Mouse (Mus musculus): ENCODE data around the gene Sort1. TPM values are rescaled to one million over a fixed set of nuclear protein-coding genes. Genes with fewer than 3 reads are reported as not detected.

Sort1 gene
- total and polyA plus RNA-seq, 2 experiments from 2014 or later, result 12.9 to 69.0 TPM

- WGBS, result 11% methylated on average over 14 of the region's 14 CpGs
- Histone ChIP-seq H3K4me3 (ENCODE audit: low read depth, low read length) (no peak overlapping the region), H3K9ac (peak overlapping the region; percentile 26), H3K9me3 (ENCODE audit: low read length) (no peaks in the 10 kb centered on the region), H3K4me1 (ENCODE audit: insufficient read depth) (peaks cover 34% of the 10 kb centered on the region), H3K27ac (ENCODE audit: low read depth, low read length) (peak overlapping the region; percentile 80), H3K36me3 (ENCODE audit: insufficient read depth) (no peaks in the 10 kb centered on the region), H3K4me2 (ENCODE audit: low read depth) (peak overlapping the region; percentile 40), H3K27me3 (ENCODE audit: insufficient read depth, low read length) (no peaks in the 10 kb centered on the region)
- DNase-seq (peak; percentile 62), ATAC-seq (peak; percentile 67)
- no peak for TF ChIP-seq CTCF (IDR thresholded peaks at IDR 0.05; ENCODE audit: low read depth)
Measured at GRCm38 (mm10) chr3:108296220-108297049, 12.6 kb downstream of the Sort1 start.

DNA sequence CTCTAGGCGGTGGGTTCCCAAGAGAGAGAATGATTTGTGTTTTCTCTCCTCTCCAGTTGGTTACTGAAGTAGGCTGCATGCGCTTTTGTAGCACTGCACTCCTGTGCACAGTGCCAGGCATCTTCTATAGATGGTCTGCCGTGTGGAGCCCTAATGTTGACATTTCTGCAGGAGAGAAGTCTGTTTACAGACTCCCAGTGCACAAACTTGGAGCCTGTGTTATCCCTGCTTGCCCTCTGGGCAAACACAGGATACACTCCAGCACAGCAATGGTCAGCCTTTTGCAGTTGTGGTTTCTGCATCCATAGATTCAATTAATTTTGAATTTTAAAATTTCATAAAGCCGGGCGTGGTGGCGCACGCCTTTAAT lies 13.2 kb downstream of the Sort1 start:
- H3K9ac ChIP-seq, result no peak overlapping the region
- no peak overlapping the region for H3K4me2 ChIP-seq (ENCODE audit: low read depth)
- no peaks in the 10 kb centered on the region for H3K9me3 ChIP-seq (ENCODE audit: low read length)
- H3K36me3 ChIP-seq (ENCODE audit: insufficient read depth), result no peaks in the 10 kb centered on the region
- H3K27me3 ChIP-seq (ENCODE audit: insufficient read depth, low read length), result no peaks in the 10 kb centered on the region
- TF ChIP-seq CTCF (IDR thresholded peaks at IDR 0.05; ENCODE audit: low read depth), result no peak
- no peak overlapping the region for H3K4me3 ChIP-seq (ENCODE audit: low read depth, low read length)
- 72% methylated on average over 7 of the region's 7 CpGs for WGBS
- DNase-seq (no peak), ATAC-seq (peak; percentile 40; the same call in 1 of the 2 replicates)
- H3K27ac ChIP-seq (ENCODE audit: low read depth, low read length), result peak overlapping the region; percentile 80
- peaks cover 34% of the 10 kb centered on the region for H3K4me1 ChIP-seq (ENCODE audit: insufficient read depth)

GRCm38 (mm10) chr3:108297603-108298553 lies 14.0 kb downstream of the Sort1 start:
- Histone ChIP-seq H3K4me2 (ENCODE audit: low read depth) (no peak overlapping the region), H3K4me3 (ENCODE audit: low read depth, low read length) (no peak overlapping the region), H3K4me1 (ENCODE audit: insufficient read depth) (peaks cover 34% of the 10 kb centered on the region), H3K27ac (ENCODE audit: low read depth, low read length) (peak overlapping the region; percentile 40; the same call in 1 of the 2 replicates), H3K9ac (no peak overlapping the region), H3K27me3 (ENCODE audit: insufficient read depth, low read length) (no peaks in the 10 kb centered on the region), H3K9me3 (ENCODE audit: low read length) (no peaks in the 10 kb centered on the region), H3K36me3 (ENCODE audit: insufficient read depth) (no peaks in the 10 kb centered on the region)
- DNase-seq (no peak), ATAC-seq (no peak)
- 42% methylated on average over 7 of the region's 7 CpGs for whole genome bisulfite sequencing
- TF ChIP-seq CTCF (IDR thresholded peaks at IDR 0.05; ENCODE audit: low read depth), result no peak

DNA sequence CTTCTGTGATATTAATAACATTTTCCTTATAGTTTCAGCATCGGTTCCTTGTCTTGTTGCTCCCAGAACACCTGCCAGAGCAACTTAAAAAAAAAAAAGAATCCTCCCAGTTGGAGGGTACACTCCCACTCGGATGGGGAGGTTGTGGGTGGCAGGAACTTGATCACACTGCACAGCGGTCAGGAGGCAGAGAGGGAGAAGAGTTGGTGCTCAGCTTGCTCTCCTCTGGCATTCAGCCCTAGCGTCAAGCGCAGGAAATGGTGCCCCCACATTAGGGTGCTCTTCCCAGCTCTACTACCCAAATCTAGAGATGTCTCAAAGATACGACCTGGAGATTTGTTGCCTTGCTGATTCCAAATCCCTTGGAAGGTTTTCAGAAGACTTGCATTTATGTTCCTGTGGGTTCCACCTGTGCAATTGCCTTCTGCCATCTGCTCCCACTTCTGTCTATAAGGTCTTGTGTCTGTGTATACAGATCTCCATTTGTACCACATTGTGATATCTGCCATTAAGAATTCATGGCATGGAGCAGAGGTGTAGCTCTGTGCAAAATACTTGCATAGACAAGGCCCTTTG lies 16.7 kb downstream of the Sort1 start:
- DNase-seq, result no peak

DNA sequence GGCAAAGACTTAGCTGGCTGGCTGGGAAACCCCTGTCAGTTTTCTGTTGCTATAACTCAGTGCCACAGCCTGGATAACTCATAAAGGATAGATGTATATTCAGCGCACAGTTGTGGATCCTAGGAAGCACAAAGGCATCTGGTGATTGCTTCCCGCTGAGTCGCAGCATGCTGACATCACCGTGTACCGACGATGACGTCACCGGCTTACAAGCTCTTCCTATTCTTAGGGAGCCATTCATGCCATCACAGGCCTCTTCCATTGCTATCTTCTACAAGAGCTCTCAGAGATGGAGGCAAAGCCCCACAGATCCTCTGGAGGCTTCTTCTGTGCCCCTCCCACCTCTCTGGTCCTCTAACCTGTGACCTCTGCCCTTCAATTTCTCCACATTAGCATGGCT lies 19.8 kb downstream of the Sort1 start:
- no peak overlapping the region for H3K9ac ChIP-seq
- no peak overlapping the region for H3K27ac ChIP-seq (ENCODE audit: low read depth, low read length)
- no peaks in the 10 kb centered on the region for H3K27me3 ChIP-seq (ENCODE audit: insufficient read depth, low read length)
- ATAC-seq (no peak), DNase-seq (no peak)
- TF ChIP-seq CTCF (IDR thresholded peaks at IDR 0.05; ENCODE audit: low read depth), result no peak
- H3K9me3 ChIP-seq (ENCODE audit: low read length), result no peaks in the 10 kb centered on the region
- H3K4me1 ChIP-seq (ENCODE audit: insufficient read depth), result peaks cover 21% of the 10 kb centered on the region
- H3K36me3 ChIP-seq (ENCODE audit: insufficient read depth), result peaks cover under 1% of the 10 kb centered on the region; the same call in 1 of the 2 replicates
- no peak overlapping the region for H3K4me2 ChIP-seq (ENCODE audit: low read depth)
- 92% methylated on average over 8 of the region's 8 CpGs for WGBS
- no peak overlapping the region for H3K4me3 ChIP-seq (ENCODE audit: low read depth, low read length)

More for the DNA sequence above, 16.7 kb downstream of the Sort1 start:
- H3K4me2 ChIP-seq (ENCODE audit: low read depth), result no peak overlapping the region
- H3K9me3 ChIP-seq (ENCODE audit: low read length), result no peaks in the 10 kb centered on the region
- 71% methylated on average over 6 of the region's 6 CpGs for WGBS
- ATAC-seq, result no peak
- H3K9ac ChIP-seq, result no peak overlapping the region
- H3K4me3 ChIP-seq (ENCODE audit: low read depth, low read length), result no peak overlapping the region
- H3K27ac ChIP-seq (ENCODE audit: low read depth, low read length), result no peak overlapping the region
- H3K36me3 ChIP-seq (ENCODE audit: insufficient read depth), result no peaks in the 10 kb centered on the region
- H3K27me3 ChIP-seq (ENCODE audit: insufficient read depth, low read length), result no peaks in the 10 kb centered on the region
- TF ChIP-seq CTCF (IDR thresholded peaks at IDR 0.05; ENCODE audit: low read depth), result no peak
- peaks cover 24% of the 10 kb centered on the region for H3K4me1 ChIP-seq (ENCODE audit: insufficient read depth)

DNA sequence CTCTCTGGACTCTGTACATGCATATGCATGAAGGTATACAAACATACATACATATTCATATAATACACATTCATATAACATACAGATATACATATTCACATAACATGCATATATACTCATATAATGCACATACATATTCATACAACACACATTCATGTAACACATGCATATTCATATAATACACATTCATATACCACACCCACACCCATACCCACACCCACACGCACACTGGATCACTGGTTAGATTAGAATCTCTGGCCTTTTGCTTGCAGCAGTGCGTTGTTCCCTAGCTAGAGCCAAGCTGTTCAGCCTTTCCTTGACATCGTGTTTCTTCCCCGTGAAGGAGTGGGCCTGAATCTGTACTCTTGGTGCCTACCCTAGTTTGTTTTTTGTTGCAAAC lies 20.9 kb downstream of the Sort1 start:
- no peak for DNase-seq

More for the DNA sequence above, 20.9 kb downstream of the Sort1 start:
- Histone ChIP-seq H3K36me3 (ENCODE audit: insufficient read depth) (peaks cover 3% of the 10 kb centered on the region; the same call in 1 of the 2 replicates), H3K27ac (ENCODE audit: low read depth, low read length) (no peak overlapping the region), H3K4me1 (ENCODE audit: insufficient read depth) (peaks cover 21% of the 10 kb centered on the region), H3K27me3 (ENCODE audit: insufficient read depth, low read length) (no peaks in the 10 kb centered on the region), H3K4me3 (ENCODE audit: low read depth, low read length) (no peak overlapping the region), H3K9ac (no peak overlapping the region), H3K9me3 (ENCODE audit: low read length) (no peaks in the 10 kb centered on the region), H3K4me2 (ENCODE audit: low read depth) (no peak overlapping the region)
- peak; percentile 14; the same call in 1 of the 2 replicates for ATAC-seq
- WGBS, result 76% methylated on average over 4 of the region's 4 CpGs
- TF ChIP-seq CTCF (IDR thresholded peaks at IDR 0.05; ENCODE audit: low read depth), result no peak
